Mouse (Mus musculus): ENCODE results near the gene Bms1. TPM values are rescaled to one million over a fixed set of nuclear protein-coding genes. Genes with fewer than 3 reads are reported as not detected.

Bms1 gene
- 14.3 TPM for polyA plus RNA-seq (2014; fragmentation: Illumina TruSeq; extraction: RNeasy Lipid Tissue Mini Kit (QIAGEN cat#74804); ENCODE audit: low replicate concordance)

GRCm38 (mm10) chr6:118419050-118419920 is at the start of gene Bms1:
Gene Bms1 (minus strand): TSS chr6:118419474.

GRCm38 (mm10) chr6:118455042-118455631 is 35.9 kb upstream of the Bms1 start, which contains the start of gene Zfp248:
Gene Zfp248 (minus strand): TSS chr6:118455528.

Other genes with a start within 250 kb of the Bms1 start
- gene Ret, start 221.8 kb downstream of the Bms1 start, polyA plus RNA-seq (2014; fragmentation: Illumina TruSeq; extraction: RNeasy Lipid Tissue Mini Kit (QIAGEN cat#74804); ENCODE audit: low replicate concordance): 3.0 TPM
- 1.1 TPM for gene Zfp248, start 36.1 kb upstream of the Bms1 start, polyA plus RNA-seq (2014; fragmentation: Illumina TruSeq; extraction: RNeasy Lipid Tissue Mini Kit (QIAGEN cat#74804); ENCODE audit: low replicate concordance)
- gene Zfp9, start 59.8 kb upstream of the Bms1 start, polyA plus RNA-seq (2014; fragmentation: Illumina TruSeq; extraction: RNeasy Lipid Tissue Mini Kit (QIAGEN cat#74804); ENCODE audit: low replicate concordance): 4.3 TPM
- gene Ankrd26, start 142.8 kb upstream of the Bms1 start, polyA plus RNA-seq (2014; fragmentation: Illumina TruSeq; extraction: RNeasy Lipid Tissue Mini Kit (QIAGEN cat#74804); ENCODE audit: low replicate concordance): 3.4 TPM

Data from small intestine, adult 10 weeks (tissue).